Mouse (Mus musculus): ENCODE data around the gene Vmn2r49. TPM values are rescaled to one million over a fixed set of nuclear protein-coding genes. Genes with fewer than 3 reads are reported as not detected.
"Not testable (repeated sequence)": the region's sequence is repeated elsewhere in the genome, so short reads cannot be mapped to it uniquely, and the experiment has no call there.

Gene Vmn2r49
- total RNA-seq (2014; rRNA removed) = not detected in 2 replicates
- not detected in 2 replicates for polyA plus RNA-seq (2012; rRNA removed)

DNA sequence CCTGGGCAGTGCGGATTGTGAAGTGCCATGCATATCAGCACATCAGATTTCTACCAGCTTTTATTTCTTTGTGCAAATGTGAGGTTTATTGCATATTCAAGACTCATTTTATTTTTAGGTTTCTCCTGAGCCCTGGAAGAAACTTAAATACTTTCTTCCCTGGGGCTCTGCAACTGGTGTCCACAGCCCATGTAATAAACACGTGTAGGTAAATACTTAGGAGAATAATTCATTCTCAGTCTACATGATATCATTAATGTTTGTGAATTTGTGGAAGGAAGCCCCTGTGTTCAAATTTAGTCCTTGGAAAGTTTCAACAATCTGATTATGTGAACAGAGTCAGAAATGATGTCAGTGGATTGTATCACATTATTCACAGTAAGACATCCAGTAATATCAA is at the start of gene Vmn2r49:
Vmn2r49 (minus strand) TSS at position 101 of the 400 bp plus-strand sequence.
- WGBS = 50% methylated on average over 2 of the region's 2 CpGs
- H3K79me2 ChIP-seq (ENCODE audit: control insufficient read depth, insufficient read depth, low read length) = not testable (repeated sequence)

DNA sequence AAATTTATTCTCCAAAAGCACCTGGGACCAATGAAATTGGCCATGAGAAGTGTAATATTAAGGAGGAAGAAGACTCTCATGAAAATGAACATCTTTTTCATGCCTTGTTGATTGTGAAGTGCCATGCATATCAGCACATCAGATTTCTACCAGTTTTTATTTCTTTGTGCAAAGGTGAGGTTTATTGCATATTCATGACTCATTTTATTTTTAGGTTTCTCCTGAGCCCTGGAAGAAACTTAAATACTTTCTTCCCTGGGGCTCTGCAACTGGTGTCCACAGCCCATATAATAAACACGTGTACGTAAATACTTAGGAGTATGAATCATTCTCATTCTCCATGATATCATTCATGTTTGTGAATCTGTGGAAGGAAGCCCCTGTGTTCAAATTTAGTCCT is 38.6 kb downstream of the Vmn2r49 start, which contains the start of gene Vmn2r48:
Vmn2r48 (minus strand) TSS at position 101 of the 400 bp plus-strand sequence.
- H3K9ac ChIP-seq (ENCODE audit: low read depth, low read length); H3K4me1 ChIP-seq (ENCODE audit: control insufficient read depth, insufficient read depth, low read length): not testable (repeated sequence)
- 76% methylated on average over 2 of the region's 2 CpGs for WGBS

More for the DNA sequence above, at the start of gene Vmn2r49:
- H3K9ac ChIP-seq (ENCODE audit: low read depth, low read length); DNase-seq (ENCODE audit: extremely low read depth, low read depth, low spot score); H3K27me3 ChIP-seq (ENCODE audit: control insufficient read depth, insufficient read depth, low read length); H3K36me3 ChIP-seq (ENCODE audit: control insufficient read depth, insufficient read depth, low read length); H3K4me1 ChIP-seq (ENCODE audit: control insufficient read depth, insufficient read depth, low read length); H3K4me3 ChIP-seq (ENCODE audit: insufficient read depth, low read depth, low read length); H3K27ac ChIP-seq (replicated peaks; ENCODE audit: insufficient read depth, low read depth, low read length): not testable (repeated sequence)

More for the DNA sequence above, 38.6 kb downstream of the Vmn2r49 start, which contains the start of gene Vmn2r48:
- H3K4me3 ChIP-seq (ENCODE audit: insufficient read depth, low read depth, low read length); H3K79me2 ChIP-seq (ENCODE audit: control insufficient read depth, insufficient read depth, low read length); DNase-seq (ENCODE audit: extremely low read depth, low read depth, low spot score); H3K27ac ChIP-seq (replicated peaks; ENCODE audit: insufficient read depth, low read depth, low read length); H3K27me3 ChIP-seq (ENCODE audit: control insufficient read depth, insufficient read depth, low read length); H3K36me3 ChIP-seq (ENCODE audit: control insufficient read depth, insufficient read depth, low read length): not testable (repeated sequence)

Other genes starting within 250 kb of the Vmn2r49 start
- gene Vmn2r46, start 221.7 kb downstream of the Vmn2r49 start, total RNA-seq (2014; rRNA removed) = not detected in 2 replicates
- gene Vmn2r46, start 221.7 kb downstream of the Vmn2r49 start, polyA plus RNA-seq (2012; rRNA removed) = not detected in 2 replicates
- gene Vmn2r47, start 150.9 kb downstream of the Vmn2r49 start, total RNA-seq (2014; rRNA removed) = not detected in 2 replicates
- not detected in 2 replicates for gene Vmn2r47, start 150.9 kb downstream of the Vmn2r49 start, polyA plus RNA-seq (2012; rRNA removed)
- not detected in 2 replicates for gene Vmn2r48, start 38.7 kb downstream of the Vmn2r49 start, total RNA-seq (2014; rRNA removed)
- not detected in 2 replicates for gene Vmn2r48, start 38.7 kb downstream of the Vmn2r49 start, polyA plus RNA-seq (2012; rRNA removed)
- not detected in 2 replicates for gene Vmn2r50, start 61.0 kb upstream of the Vmn2r49 start, total RNA-seq (2014; rRNA removed)
- not detected in 2 replicates for gene Vmn2r50, start 61.0 kb upstream of the Vmn2r49 start, polyA plus RNA-seq (2012; rRNA removed)
- gene Vmn2r51, start 113.5 kb upstream of the Vmn2r49 start, total RNA-seq (2014; rRNA removed) = not detected in 2 replicates
- gene Vmn2r51, start 113.5 kb upstream of the Vmn2r49 start, polyA plus RNA-seq (2012; rRNA removed) = not detected in 2 replicates
- not detected in 2 replicates for gene Vmn2r52, start 184.3 kb upstream of the Vmn2r49 start, total RNA-seq (2014; rRNA removed)
- gene Vmn2r52, start 184.3 kb upstream of the Vmn2r49 start, polyA plus RNA-seq (2012; rRNA removed) = not detected in 2 replicates